Mouse (Mus musculus) brain, embryonic 14.5 days (tissue): ENCODE measurements around the gene Srpr.

Experiments
- CTCF ChIP-seq: fragments of 200-500 bp; IDR thresholded peaks from 2 replicates; pipeline ENCODE4 v1.5.1; 2012; ENCODE audit warnings: inconsistent platforms, mild to moderate bottlenecking, moderate library complexity, borderline replicate concordance; ENCODE audit not compliant: insufficient read depth, insufficient read length; ENCODE audit errors: extremely low read depth
- POLR2A ChIP-seq: fragments of 200-500 bp; IDR thresholded peaks from 2 replicates; pipeline ENCODE4 v1.6.1; 2012; ENCODE audit warnings: mild to moderate bottlenecking, inconsistent platforms, borderline replicate concordance; ENCODE audit not compliant: poor library complexity, insufficient read depth, insufficient read length, severe bottlenecking; ENCODE audit errors: extremely low read depth

DNA sequence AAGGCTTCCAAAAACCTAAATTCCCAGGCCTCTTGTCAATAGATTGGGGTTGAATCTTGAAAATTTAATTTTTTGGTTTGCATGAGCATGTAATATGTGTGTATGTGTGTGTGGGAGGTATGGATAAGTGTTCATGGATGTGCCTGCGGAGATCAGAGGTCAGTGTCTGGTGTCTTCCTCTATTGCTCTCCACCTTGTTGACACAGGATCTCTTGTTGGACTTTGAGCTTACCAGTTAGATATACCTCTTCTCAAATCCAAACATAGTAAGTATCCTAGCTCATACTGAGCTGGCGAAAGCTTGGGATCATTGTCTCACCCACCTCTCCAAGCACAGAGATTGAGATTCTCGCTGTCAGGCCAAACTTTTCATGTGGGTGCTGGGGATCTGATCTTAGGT is 90.4 kb downstream of the Srpr start:
- TF ChIP-seq CTCF, result no peak
- no peak for TF ChIP-seq POLR2A
